Mouse (Mus musculus) MEL (cell line): ENCODE measurements around the gene Thap8. TPM values are rescaled to one million over a fixed set of nuclear protein-coding genes. Genes with fewer than 3 reads are reported as not detected.

Experiments
- DNase-seq: peaks from one replicate; pipeline ENCODE4 v3.0.0; 2011; ENCODE audit warnings: low read depth, low spot score
- H3K27ac ChIP-seq: 2 replicates; pipeline ENCODE4 v1.5.1; 2012; ENCODE audit warnings: low read depth, mild to moderate bottlenecking, control low read depth, low read length, moderate library complexity; ENCODE audit not compliant: control insufficient read depth
- H3K27me3 ChIP-seq, 2 experiments: fragments of 150-350 bp in 1 of 2; sonication (generic) in 1 of 2; 2 replicates each; pipeline ENCODE4 v1.6.1; 2012; ENCODE audit warnings: low read length in 2 of 2, mild to moderate bottlenecking in 2 of 2, improper control_type of control experiment in 1 of 2, moderate library complexity in 1 of 2; ENCODE audit not compliant: insufficient read depth in 2 of 2, control insufficient read depth in 1 of 2
- H3K36me3 ChIP-seq, 2 experiments: 2 replicates each; pipeline ENCODE4 v1.6.1; 2012 to 2014; ENCODE audit warnings: low read length in 2 of 2, improper control_type of control experiment in 1 of 2, inconsistent platforms in 1 of 2, mild to moderate bottlenecking in 1 of 2; ENCODE audit not compliant: insufficient read depth in 2 of 2, control insufficient read depth in 1 of 2
- H3K4me1 ChIP-seq, 2 experiments: fragments of 150-350 bp in 1 of 2; sonication (generic) in 1 of 2; 2 replicates each; pipeline ENCODE4 v1.6.1; 2012; ENCODE audit warnings: low read length in 2 of 2, improper control_type of control experiment in 1 of 2, mild to moderate bottlenecking in 1 of 2; ENCODE audit not compliant: insufficient read depth in 2 of 2, control insufficient read depth in 1 of 2
- H3K4me3 ChIP-seq, 2 experiments: fragments of 150-350 bp in 1 of 2; sonication (generic) in 1 of 2; 2 replicates each; pipeline ENCODE4 v1.5.1; 2012; ENCODE audit warnings: low read depth in 2 of 2, low read length in 2 of 2, mild to moderate bottlenecking in 2 of 2, moderate library complexity in 2 of 2, control low read depth in 1 of 2, improper control_type of control experiment in 1 of 2; ENCODE audit not compliant: control insufficient read depth in 1 of 2, insufficient read depth in 1 of 2
- H3K79me2 ChIP-seq: 2 replicates; pipeline ENCODE4 v1.6.1; 2012; ENCODE audit warnings: mild to moderate bottlenecking, low read length, moderate library complexity; ENCODE audit not compliant: control insufficient read depth, poor library complexity, insufficient read depth
- H3K9ac ChIP-seq: 2 replicates; pipeline ENCODE4 v1.6.1; 2012; ENCODE audit warnings: low read depth, mild to moderate bottlenecking, control low read depth, low read length, moderate library complexity; ENCODE audit not compliant: control insufficient read depth, poor library complexity, severe bottlenecking
- H3K9me3 ChIP-seq: fragments of 150-350 bp; sonication (generic); replicated peaks from 2 replicates; pipeline ENCODE4 v1.6.1; 2012; ENCODE audit warnings: mild to moderate bottlenecking, low read length, improper control_type of control experiment, moderate library complexity; ENCODE audit not compliant: insufficient read depth
- BHLHE40 ChIP-seq: IDR thresholded peaks from 2 replicates; pipeline ENCODE4 v1.6.1; 2012; ENCODE audit warnings: low read depth, mild to moderate bottlenecking, inconsistent platforms, low read length, improper control_type of control experiment, borderline replicate concordance
- ELF1 ChIP-seq: IDR thresholded peaks from 2 replicates; pipeline ENCODE4 v1.6.1; 2014; ENCODE audit warnings: low read depth, mild to moderate bottlenecking, inconsistent platforms, low read length, improper control_type of control experiment, moderate library complexity
- HCFC1 ChIP-seq: IDR thresholded peaks from 2 replicates; pipeline ENCODE4 v1.6.1; 2012; ENCODE audit warnings: low read depth, mild to moderate bottlenecking, inconsistent platforms, low read length, improper control_type of control experiment, moderate library complexity
- KAT2A ChIP-seq: conservative IDR thresholded peaks from 2 replicates; pipeline ENCODE4 v1.6.1; 2012; ENCODE audit warnings: low read depth, low read length, improper control_type of control experiment, inconsistent platforms
- MAFK ChIP-seq: IDR thresholded peaks from 2 replicates; pipeline ENCODE4 v1.6.1; 2011; ENCODE audit warnings: low read depth, mild to moderate bottlenecking, low read length, improper control_type of control experiment, borderline replicate concordance
- MAZ ChIP-seq: IDR thresholded peaks from 2 replicates; pipeline ENCODE4 v1.6.1; 2012; ENCODE audit warnings: low read depth, mild to moderate bottlenecking, inconsistent platforms, low read length, improper control_type of control experiment
- MYB ChIP-seq: IDR thresholded peaks from 2 replicates; pipeline ENCODE4 v1.6.1; 2011; ENCODE audit warnings: mild to moderate bottlenecking, low read depth, low read length, improper control_type of control experiment
- MYC ChIP-seq: IDR thresholded peaks from 2 replicates; pipeline ENCODE4 v1.6.1; 2011; ENCODE audit warnings: low read depth, mild to moderate bottlenecking, low read length, improper control_type of control experiment, moderate library complexity
- NRF1 ChIP-seq: IDR thresholded peaks from 2 replicates; pipeline ENCODE4 v1.6.1; 2014; ENCODE audit warnings: low read depth, mild to moderate bottlenecking, inconsistent platforms, low read length, improper control_type of control experiment, moderate library complexity; ENCODE audit not compliant: poor library complexity, insufficient read depth, severe bottlenecking
- POLR2AphosphoS5 ChIP-seq: IDR thresholded peaks from 2 replicates; pipeline ENCODE4 v1.6.1; 2012; ENCODE audit warnings: low read depth, borderline replicate concordance, mild to moderate bottlenecking, inconsistent platforms, low read length, moderate library complexity, mixed read lengths
- RCOR1 ChIP-seq: IDR thresholded peaks from 2 replicates; pipeline ENCODE4 v1.6.1; 2012; ENCODE audit warnings: low read depth, mild to moderate bottlenecking, inconsistent platforms, low read length, improper control_type of control experiment
- TAL1 ChIP-seq: IDR thresholded peaks from 2 replicates; pipeline ENCODE4 v1.6.1; 2012; ENCODE audit warnings: mild to moderate bottlenecking, inconsistent platforms, low read length, moderate library complexity, mixed read lengths
- TCF12 ChIP-seq: IDR thresholded peaks from 2 replicates; pipeline ENCODE4 v1.6.1; 2014; ENCODE audit warnings: low read depth, mild to moderate bottlenecking, inconsistent platforms, low read length, improper control_type of control experiment, moderate library complexity
- ZKSCAN1 ChIP-seq: IDR thresholded peaks from 2 replicates; pipeline ENCODE4 v1.6.1; 2012; ENCODE audit warnings: low read depth, mild to moderate bottlenecking, inconsistent platforms, low read length, improper control_type of control experiment, moderate library complexity
- ZNF384 ChIP-seq: IDR thresholded peaks from 2 replicates; pipeline ENCODE4 v1.6.1; 2012; ENCODE audit warnings: low read depth, mild to moderate bottlenecking, inconsistent platforms, low read length, improper control_type of control experiment
- polyA plus RNA-seq, 2 experiments: library from polyadenylated mRNA; stranded (reverse) in 1 of 2; unstranded in 1 of 2; fragments of >175 nt in 1 of 2; fragments of >200 nt in 1 of 2; gene quantifications; 2 replicates each; pipeline versions ENCODE4 v1.2.1 to v1.2.4; 2012; ENCODE audit warnings: low replicate concordance in 2 of 2, low read depth in 1 of 2; ENCODE audit not compliant: insufficient read length in 2 of 2, insufficient read depth in 1 of 2, missing spikeins in 1 of 2
- total RNA-seq: library from RNA; depleted of rRNA; stranded (reverse); fragments of 300-350 nt; gene quantifications from 2 replicates; pipeline ENCODE4 v1.2.3, GENCODE M21; 2012

Gene Thap8
- total and polyA plus RNA-seq, 3 experiments = 0.46 to 0.73 TPM; not detected in 1

GRCm38 (mm10) chr7:30269641-30270040 is 10.3 kb upstream of the Thap8 start:
- H3K4me3 ChIP-seq = no peak overlapping the region
- H3K79me2 ChIP-seq = no peaks in the 10 kb centered on the region
- no peak for DNase-seq
- H3K9me3 ChIP-seq = no peaks in the 10 kb centered on the region
- H3K27me3 ChIP-seq = no peaks in the 10 kb centered on the region
- no peak overlapping the region for H3K27ac ChIP-seq
- no peaks in the 10 kb centered on the region for H3K36me3 ChIP-seq
- H3K9ac ChIP-seq = no peak overlapping the region
- H3K4me1 ChIP-seq = no peaks in the 10 kb centered on the region
- TF ChIP-seq ZNF384 (no peak), MYB (no peak), TAL1 (no peak), MAZ (no peak), MYC (no peak), BHLHE40 (no peak)

GRCm38 (mm10) chr7:30274383-30274782 is 5.5 kb upstream of the Thap8 start:
- Histone ChIP-seq H3K27ac (no peak overlapping the region), H3K4me1 (0 out of 4 replicates have a peak, but pooled peaks cover 0 to 5% of the 10 kb centered on the region in 2 experiments), H3K36me3 (peaks cover 0 to 8% of the 10 kb centered on the region in 2 experiments; a peak in 2 of 4 replicates), H3K27me3 (no peaks in the 10 kb centered on the region), H3K4me3 (no peak overlapping the region), H3K9ac (no peak overlapping the region), H3K79me2 (peaks cover 8% of the 10 kb centered on the region), H3K9me3 (no peaks in the 10 kb centered on the region)
- TF ChIP-seq BHLHE40 (no peak), KAT2A (no peak), ZKSCAN1 (no peak), NRF1 (no peak), POLR2AphosphoS5 (no peak), MAFK (no peak), HCFC1 (no peak), MYB (no peak), RCOR1 (no peak), ELF1 (no peak), TCF12 (no peak)
- DNase-seq = no peak
